Mouse (Mus musculus) erythroid progenitor cell, adult 5-6 weeks (primary cell): ENCODE data around the gene Tmco4. TPM values are rescaled to one million over a fixed set of nuclear protein-coding genes. Genes with fewer than 3 reads are reported as not detected.

Experiments
- ATAC-seq: replicated peaks from 2 replicates; pipeline ENCODE4 v1.8.0; 2016; ENCODE audit warnings: moderate number of reproducible peaks, mild to moderate bottlenecking, moderate TSS enrichment, inconsistent platforms; ENCODE audit not compliant: poor library complexity, low FRiP score, severe bottlenecking
- total RNA-seq, 2 experiments: library from RNA; stranded (forward) in 1 of 2; stranded (reverse) in 1 of 2; fragments of 150-400 nt in 1 of 2; fragments of 186-747, 209-891 nt in 1 of 2; gene quantifications; 2 replicates each; pipeline versions ENCODE4 v1.2.3 to v1.2.4; 2015 to 2017; ENCODE audit warnings: low replicate concordance in 2 of 2

The Tmco4 gene
- total RNA-seq, 2 experiments from 2014 or later = 0.42 to 1.1 TPM

DNA sequence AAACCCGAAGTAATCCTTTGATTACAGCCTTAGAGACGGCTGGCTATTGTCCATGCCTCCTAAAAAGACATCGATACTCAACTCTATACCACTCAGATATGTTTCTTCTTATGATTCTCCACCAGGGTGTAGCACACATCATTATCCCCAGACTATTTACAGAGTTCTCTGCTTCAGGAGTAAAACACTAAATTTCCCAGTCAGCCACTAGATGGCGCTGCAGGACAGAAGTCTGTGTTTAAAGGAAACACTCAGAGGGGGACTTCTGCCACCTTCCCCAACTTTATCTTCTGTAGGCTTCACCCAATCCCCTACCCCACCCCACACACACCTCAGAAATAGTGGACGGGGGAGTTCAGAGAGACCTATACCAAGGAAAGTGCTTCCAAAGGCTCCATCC lies 113.3 kb downstream of the Tmco4 start:
- ATAC-seq = 0 out of 2 replicates have a peak, but pooled peaks have one; percentile 32

DNA sequence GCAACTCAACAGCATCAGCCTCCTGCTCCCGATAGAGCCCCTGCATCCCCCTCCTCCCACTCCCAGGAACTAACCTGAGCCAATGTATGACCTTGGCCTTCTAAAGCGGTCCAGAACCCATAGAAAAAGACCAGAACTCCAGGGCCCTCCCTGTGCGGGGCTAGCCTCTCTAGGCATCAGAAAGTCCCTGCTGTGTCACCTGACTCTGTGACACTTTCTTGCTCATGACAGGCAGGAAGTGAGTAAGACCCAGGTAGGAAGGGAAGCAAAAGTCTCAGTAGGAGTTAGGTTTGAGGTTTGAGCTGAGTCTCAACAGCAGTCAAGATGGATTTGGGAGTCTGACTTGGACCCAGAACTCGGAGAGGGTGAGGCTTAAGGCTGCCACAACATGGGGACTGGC lies 114.3 kb downstream of the Tmco4 start:
- ATAC-seq = no peak

DNA sequence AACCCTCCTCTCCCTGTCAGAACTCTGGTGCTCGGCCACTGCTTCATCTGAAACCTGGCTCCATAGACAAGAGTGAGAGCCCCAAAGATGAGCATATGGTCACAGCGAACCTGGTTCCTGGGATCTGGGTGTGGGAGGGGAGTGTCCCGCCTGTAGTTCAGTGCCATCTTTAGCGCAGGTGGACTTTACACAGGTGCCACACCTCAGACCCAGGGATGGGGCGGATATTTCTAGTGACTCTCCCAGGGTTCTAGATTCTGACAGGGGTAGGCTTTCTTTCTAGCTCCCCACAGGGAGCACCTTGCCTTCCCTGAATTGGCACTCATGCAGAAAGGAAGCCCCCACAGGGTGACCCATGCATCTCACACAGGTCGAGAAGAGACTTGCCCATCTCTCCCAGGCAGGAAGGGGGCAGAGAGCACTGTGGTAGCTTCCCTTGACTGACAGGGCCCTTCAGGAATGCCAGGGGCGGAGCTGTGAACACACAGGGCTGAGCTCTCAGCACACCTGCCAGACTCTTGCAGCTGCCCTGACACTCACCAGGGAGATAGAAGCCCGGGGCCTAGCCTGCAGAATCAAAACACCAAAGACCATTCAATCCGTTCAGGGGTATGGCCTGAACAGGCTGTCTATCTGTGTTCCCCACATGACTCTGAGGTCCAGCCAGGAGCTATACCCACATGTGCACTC lies 116.4 kb downstream of the Tmco4 start:
- no peak for ATAC-seq

DNA sequence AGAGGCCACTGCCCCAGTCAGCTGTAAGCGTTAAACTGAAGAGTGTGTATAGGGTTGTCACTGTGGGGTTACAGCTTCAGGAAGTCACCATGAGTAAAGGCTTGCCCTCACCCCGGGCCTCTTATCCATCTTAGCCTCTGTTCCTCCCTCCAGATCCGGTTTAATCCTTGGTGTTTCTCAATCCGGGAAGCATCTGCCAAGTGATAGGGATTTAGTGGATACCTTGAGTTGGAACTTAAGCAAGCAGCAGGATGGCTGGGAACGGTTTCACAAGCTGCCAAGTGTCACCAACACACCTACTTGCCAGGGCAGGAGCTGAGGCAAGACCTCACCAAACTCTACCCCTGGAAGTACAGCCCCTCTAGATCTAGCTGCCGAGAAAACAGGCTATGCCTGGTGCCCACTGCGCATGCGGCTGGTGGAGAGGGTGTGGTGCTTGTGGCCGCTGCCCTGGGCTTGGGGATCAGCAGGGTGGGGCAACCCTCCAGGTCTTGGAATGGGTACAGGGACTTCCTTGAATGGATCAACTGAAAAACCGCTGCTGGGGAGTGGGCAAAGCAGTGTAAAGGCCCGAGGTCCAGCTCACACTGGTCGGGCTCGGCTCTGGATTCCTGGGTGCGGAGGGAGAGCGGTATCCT lies 117.7 kb downstream of the Tmco4 start:
- no peak for ATAC-seq

DNA sequence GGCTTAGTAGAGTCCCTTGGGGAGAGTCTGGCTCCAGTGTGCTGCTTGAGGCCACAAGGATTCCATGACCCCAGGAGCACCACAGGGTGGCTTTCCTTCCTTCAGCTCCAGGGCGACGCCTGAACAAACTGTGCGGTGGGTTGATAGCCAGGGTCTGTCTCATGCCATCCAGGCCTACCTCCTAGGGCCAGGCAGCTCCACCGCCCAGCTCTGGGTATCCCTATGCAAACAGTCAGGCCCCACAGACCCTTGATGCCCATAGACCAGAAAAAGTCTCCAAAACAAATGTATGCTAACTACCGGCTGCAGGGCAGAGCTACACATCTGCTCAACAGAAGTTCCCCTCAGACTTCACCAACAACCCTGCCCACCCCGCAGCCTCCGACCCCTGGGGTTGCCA lies 118.4 kb downstream of the Tmco4 start:
- ATAC-seq = no peak

DNA sequence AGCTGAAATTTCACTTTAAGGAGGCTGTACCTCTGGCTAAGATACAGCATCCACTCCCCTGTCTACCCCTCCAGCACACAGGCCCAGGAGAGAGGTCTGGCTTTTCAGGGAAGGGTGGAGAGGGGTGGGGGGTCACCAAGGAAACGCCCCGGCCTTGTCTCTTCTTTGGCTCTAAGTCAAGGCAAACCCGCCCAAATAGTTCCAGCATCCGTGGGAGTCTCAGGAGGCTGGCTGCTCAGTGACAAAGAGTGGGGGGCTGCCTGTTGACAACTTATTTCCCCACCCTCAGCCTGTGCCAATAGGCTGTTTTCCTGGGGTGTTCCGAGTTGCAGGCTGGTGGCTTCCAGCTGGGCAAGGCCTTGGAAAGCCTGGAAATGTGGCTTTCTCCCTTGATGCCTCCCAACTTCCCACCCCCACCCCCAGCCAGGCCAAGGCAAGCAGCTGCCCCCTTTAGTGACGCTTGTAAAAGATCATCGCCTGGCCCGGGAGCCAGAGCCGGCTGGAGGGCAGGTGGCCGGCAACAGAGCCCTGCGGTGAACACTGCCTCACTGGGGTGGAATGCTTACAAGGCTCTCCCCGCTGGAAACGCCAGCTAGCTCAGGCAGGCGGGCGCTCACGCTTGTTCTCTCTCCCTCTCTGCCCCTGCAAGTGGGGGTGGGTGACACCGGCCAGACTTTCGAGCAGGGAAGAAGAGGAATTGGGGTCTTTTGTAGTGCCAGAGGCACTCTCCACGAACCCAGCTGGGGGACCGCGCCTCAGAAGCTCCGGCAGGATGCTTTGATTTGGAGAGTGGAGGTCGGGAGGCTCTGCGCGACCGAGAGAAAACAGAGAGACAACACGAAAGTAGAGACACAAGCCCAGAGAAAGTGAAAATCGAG lies 119.0 kb downstream of the Tmco4 start:
- no peak for ATAC-seq

DNA sequence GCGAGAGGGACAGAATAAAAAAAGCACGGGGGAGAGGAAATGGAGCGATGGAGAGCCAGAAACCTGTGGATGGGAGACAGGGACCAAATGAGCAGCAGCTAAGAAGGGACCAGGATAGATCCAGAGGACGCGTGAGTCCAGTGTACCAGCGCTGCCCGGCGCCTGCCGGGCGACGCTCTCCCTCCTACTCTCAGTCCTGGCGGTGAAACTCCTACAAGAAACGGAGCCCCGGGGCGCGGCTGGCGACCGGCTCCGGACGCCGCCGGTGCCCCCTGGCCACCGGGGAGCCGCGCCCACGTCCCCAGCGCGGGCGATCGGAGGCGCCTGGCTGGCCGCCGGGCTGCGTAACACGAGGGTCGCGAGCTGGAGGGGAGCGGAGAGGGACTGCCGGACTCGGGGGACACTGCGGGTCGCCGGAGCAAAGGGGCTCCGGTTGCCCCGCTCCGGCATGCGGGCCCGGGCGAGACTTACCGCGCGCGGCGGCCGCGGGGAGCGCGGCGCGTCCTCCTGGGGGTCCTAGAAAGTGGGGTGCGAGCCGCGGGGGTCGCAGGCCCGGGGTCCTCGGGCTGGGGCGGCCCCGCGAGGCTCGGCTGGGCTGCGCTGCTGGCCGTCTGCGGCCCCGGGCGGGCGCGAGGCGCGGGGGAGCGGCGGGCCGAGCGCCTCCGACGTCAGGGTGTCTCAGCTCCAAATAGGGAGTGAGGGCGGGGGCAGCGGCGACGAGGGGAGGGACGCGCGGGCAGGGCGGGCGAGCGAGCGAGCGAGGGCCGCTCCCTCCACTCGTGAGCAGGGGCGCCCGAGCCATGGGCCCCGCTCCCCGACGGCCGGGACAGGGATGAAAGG lies 119.9 kb downstream of the Tmco4 start, which contains the start of gene Nbl1:
Nbl1 (minus strand) TSS at position 638 of the 840 bp plus-strand sequence.
- ATAC-seq = no peak

DNA sequence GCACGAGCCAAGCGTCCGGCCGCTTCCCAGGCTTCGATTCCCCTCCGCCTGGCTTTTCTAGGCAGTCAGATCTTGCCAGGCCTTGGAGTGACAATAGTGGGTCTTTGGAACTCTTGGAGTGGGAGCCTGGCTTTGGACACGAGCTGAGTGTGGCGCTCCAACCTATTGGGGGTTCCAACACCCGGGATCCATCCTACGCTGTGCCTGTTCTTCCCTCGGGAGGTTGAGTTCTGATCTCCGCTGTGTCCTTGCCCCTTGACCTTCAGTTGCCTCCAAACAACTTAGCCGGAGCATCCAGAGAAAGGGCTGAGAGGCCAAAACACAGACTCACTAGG lies 120.5 kb downstream of the Tmco4 start:
- no peak for ATAC-seq

DNA sequence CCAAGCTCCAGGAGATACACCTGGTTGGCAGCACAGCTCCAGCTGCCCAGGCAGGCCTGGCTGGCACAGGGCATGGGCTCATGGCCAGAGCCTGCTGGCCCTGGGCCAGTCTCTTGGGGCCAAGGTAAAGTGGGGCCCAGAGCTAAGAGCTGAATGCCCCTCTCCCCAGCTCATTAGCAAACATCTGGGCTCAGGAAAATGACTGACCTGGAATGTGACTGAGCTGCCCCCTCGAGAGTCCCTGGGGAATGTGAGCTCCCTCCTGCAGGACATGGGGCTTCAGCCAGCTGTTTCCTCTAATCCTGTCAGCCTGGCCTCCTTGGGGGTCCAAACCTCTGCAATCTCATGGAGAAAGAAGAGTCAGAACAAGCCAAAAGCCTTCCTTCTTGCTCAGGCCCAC lies 122.7 kb downstream of the Tmco4 start:
- no peak for ATAC-seq

DNA sequence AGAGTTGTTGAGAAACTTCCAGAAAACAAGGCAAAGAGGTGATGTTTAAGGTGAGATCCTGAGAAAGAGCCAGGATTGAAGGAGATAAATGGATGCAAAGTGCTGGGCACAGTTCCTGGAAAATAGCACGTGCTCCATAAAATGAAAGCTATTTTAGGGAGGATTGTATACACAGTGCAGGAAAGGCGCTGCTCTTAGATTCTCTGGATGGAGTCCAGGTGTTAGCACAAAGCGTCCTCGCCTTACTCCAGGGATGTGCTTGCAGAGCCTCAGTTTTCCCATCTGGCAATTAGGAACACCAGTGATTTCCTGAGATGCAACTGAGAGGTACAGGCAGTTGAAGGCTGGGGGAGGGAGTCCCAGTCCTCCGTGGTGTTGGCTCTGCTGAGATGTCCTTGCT lies 123.5 kb downstream of the Tmco4 start:
- no peak for ATAC-seq

DNA sequence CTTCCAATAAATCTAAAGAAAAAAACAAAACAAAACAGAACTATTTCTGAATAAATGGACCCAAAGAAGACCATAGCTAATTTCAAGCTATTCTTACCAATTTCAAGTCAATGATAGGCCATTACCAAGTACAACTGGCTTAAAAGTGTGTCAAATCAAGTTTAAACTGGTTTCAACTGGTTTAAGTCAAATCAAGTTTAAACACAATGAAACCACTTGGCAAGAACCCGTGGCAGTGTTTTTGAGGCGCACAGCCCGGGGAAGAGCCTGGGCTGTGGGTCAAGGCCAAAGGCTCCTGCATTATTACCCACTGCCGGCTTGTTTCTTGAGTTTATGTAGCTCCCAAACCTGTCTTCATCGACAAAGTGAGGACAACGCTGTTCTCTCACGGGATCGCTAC lies 127.6 kb downstream of the Tmco4 start:
- ATAC-seq = no peak

DNA sequence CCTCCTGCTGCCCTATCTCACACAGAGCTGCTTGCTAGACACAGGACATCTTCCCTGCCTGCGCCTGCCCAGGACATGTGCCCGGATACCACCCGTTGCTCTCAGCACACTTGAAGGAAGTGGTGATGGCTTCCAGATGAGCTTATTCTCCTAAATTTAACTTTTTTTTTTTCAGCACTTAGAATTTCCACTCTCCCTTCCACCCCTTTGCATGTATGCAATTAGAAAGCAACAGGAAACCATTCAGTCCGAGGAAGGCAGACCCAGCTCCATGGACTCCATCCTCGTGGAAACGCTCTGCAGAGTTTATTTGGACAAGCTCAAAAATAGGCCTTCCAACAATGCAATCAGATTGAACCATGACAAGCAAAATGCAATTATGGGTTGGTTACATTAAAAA lies 128.9 kb downstream of the Tmco4 start:
- ATAC-seq = no peak

DNA sequence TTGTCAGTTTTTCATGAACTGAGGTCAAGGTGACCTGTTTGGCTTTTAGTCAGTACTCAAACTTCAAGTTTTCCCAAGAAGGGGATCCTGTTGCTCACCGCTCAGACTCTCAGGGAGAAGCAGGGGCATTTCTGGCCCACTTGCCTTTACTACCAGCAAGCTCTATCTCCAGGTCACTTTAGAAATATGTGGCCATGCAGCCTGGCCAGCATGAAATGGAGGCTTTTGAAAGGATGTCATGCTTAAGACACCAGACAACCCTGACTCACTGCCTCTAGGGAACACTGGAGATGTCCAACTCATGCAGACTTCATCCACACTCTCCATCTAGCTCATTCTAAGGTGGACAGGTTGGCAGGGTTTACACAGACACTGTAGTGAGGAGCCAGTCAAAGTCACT lies 132.8 kb downstream of the Tmco4 start:
- ATAC-seq = no peak

Other genes with a start within 250 kb of the Tmco4 start
- not detected in 2 replicates for gene Pla2g2c, start 248.1 kb upstream of the Tmco4 start, total RNA-seq (2015; ENCODE audit: low replicate concordance)
- not detected in 2 replicates for gene Pla2g2c, start 248.1 kb upstream of the Tmco4 start, total RNA-seq (2017; ENCODE audit: low replicate concordance)
- gene Ubxn10, start 235.7 kb upstream of the Tmco4 start, total RNA-seq (2015; ENCODE audit: low replicate concordance) = not detected in 2 replicates
- gene Ubxn10, start 235.7 kb upstream of the Tmco4 start, total RNA-seq (2017; ENCODE audit: low replicate concordance) = not detected in 2 replicates
- not detected in 2 replicates for gene Pla2g2f, start 215.3 kb upstream of the Tmco4 start, total RNA-seq (2015; ENCODE audit: low replicate concordance)
- not detected in 2 replicates for gene Pla2g2f, start 215.3 kb upstream of the Tmco4 start, total RNA-seq (2017; ENCODE audit: low replicate concordance)
- gene Pla2g2d, start 197.2 kb upstream of the Tmco4 start, total RNA-seq (2015; ENCODE audit: low replicate concordance) = not detected in 2 replicates
- gene Pla2g2d, start 197.2 kb upstream of the Tmco4 start, total RNA-seq (2017; ENCODE audit: low replicate concordance) = not detected in 2 replicates
- gene Pla2g5, start 109.4 kb upstream of the Tmco4 start, total RNA-seq (2015; ENCODE audit: low replicate concordance) = not detected in 2 replicates
- not detected in 2 replicates for gene Pla2g5, start 109.4 kb upstream of the Tmco4 start, total RNA-seq (2017; ENCODE audit: low replicate concordance)
- gene Gm13030, start 98.9 kb upstream of the Tmco4 start, total RNA-seq (2015; ENCODE audit: low replicate concordance) = not detected in 2 replicates
- not detected in 2 replicates for gene Gm13030, start 98.9 kb upstream of the Tmco4 start, total RNA-seq (2017; ENCODE audit: low replicate concordance)
- not detected in 2 replicates for gene Pla2g2e, start 94.9 kb upstream of the Tmco4 start, total RNA-seq (2015; ENCODE audit: low replicate concordance)
- gene Pla2g2e, start 94.9 kb upstream of the Tmco4 start, total RNA-seq (2017; ENCODE audit: low replicate concordance) = not detected in 2 replicates
- gene Otud3, start 58.9 kb upstream of the Tmco4 start, total RNA-seq (2015; ENCODE audit: low replicate concordance) = not detected in 2 replicates
- gene Otud3, start 58.9 kb upstream of the Tmco4 start, total RNA-seq (2017; ENCODE audit: low replicate concordance) = 0.13 and 0.83 TPM in 2 replicates
- not detected in 2 replicates for gene Rnf186, start 5.8 kb upstream of the Tmco4 start, total RNA-seq (2015; ENCODE audit: low replicate concordance)
- gene Rnf186, start 5.8 kb upstream of the Tmco4 start, total RNA-seq (2017; ENCODE audit: low replicate concordance) = not detected in 2 replicates
- gene Htr6, start 102.7 kb downstream of the Tmco4 start, total RNA-seq (2015; ENCODE audit: low replicate concordance) = not detected in 2 replicates
- not detected in 2 replicates for gene Htr6, start 102.7 kb downstream of the Tmco4 start, total RNA-seq (2017; ENCODE audit: low replicate concordance)
- gene Nbl1, start 120.1 kb downstream of the Tmco4 start, total RNA-seq (2015; ENCODE audit: low replicate concordance) = not detected in 2 replicates
- not detected in 2 replicates for gene Nbl1, start 120.1 kb downstream of the Tmco4 start, total RNA-seq (2017; ENCODE audit: low replicate concordance)
- gene Minos1, start 158.2 kb downstream of the Tmco4 start, total RNA-seq (2015; ENCODE audit: low replicate concordance) = 134 and 193 TPM in 2 replicates
- gene Minos1, start 158.2 kb downstream of the Tmco4 start, total RNA-seq (2017; ENCODE audit: low replicate concordance) = 116 and 230 TPM in 2 replicates
- 94.3 and 141 TPM in 2 replicates for gene Capzb, start 220.0 kb downstream of the Tmco4 start, total RNA-seq (2015; ENCODE audit: low replicate concordance)
- 29.4 and 35.6 TPM in 2 replicates for gene Capzb, start 220.0 kb downstream of the Tmco4 start, total RNA-seq (2017; ENCODE audit: low replicate concordance)